Mouse (Mus musculus) cortical plate, adult 2 months (tissue): ENCODE data around the gene Cfap299. TPM values are rescaled to one million over a fixed set of nuclear protein-coding genes. Genes with fewer than 3 reads are reported as not detected.
"Not testable (repeated sequence)": the region's sequence is repeated elsewhere in the genome, so short reads cannot be mapped to it uniquely, and the experiment has no call there.

ENCODE experiments used
- H3K27ac ChIP-seq: fragments of 200-500 bp; 2 replicates; pipeline ENCODE4 v1.5.1; 2012; ENCODE audit warnings: low read length, control low read depth, inconsistent platforms; ENCODE audit not compliant: insufficient read depth
- H3K4me1 ChIP-seq: fragments of 200-500 bp; 2 replicates; pipeline ENCODE4 v1.6.1; 2011; ENCODE audit warnings: low read length; ENCODE audit not compliant: control insufficient read depth, insufficient read depth
- H3K4me3 ChIP-seq: fragments of 200-500 bp; 2 replicates; pipeline ENCODE4 v1.5.1; 2011; ENCODE audit warnings: mild to moderate bottlenecking, low read length, control low read depth; ENCODE audit not compliant: insufficient read depth
- CTCF ChIP-seq: fragments of 200-500 bp; IDR thresholded peaks from 2 replicates; pipeline ENCODE4 v1.5.1; 2011; ENCODE audit warnings: mild to moderate bottlenecking, control low read depth, low read length; ENCODE audit not compliant: insufficient read depth; ENCODE audit errors: extremely low read depth
- POLR2A ChIP-seq: fragments of 200-500 bp; IDR thresholded peaks from 2 replicates; pipeline ENCODE4 v1.6.1; 2011; ENCODE audit warnings: mild to moderate bottlenecking, low read length, control low read depth; ENCODE audit not compliant: insufficient read depth; ENCODE audit errors: extremely low read depth
- polyA plus RNA-seq: library from polyadenylated mRNA; depleted of rRNA; stranded (reverse); fragments of >200 nt; gene quantifications from 2 replicates; pipeline ENCODE4 v1.2.3, GENCODE M21; 2012

The Cfap299 gene
- polyA plus RNA-seq, 1 experiment = 0.69 TPM

DNA sequence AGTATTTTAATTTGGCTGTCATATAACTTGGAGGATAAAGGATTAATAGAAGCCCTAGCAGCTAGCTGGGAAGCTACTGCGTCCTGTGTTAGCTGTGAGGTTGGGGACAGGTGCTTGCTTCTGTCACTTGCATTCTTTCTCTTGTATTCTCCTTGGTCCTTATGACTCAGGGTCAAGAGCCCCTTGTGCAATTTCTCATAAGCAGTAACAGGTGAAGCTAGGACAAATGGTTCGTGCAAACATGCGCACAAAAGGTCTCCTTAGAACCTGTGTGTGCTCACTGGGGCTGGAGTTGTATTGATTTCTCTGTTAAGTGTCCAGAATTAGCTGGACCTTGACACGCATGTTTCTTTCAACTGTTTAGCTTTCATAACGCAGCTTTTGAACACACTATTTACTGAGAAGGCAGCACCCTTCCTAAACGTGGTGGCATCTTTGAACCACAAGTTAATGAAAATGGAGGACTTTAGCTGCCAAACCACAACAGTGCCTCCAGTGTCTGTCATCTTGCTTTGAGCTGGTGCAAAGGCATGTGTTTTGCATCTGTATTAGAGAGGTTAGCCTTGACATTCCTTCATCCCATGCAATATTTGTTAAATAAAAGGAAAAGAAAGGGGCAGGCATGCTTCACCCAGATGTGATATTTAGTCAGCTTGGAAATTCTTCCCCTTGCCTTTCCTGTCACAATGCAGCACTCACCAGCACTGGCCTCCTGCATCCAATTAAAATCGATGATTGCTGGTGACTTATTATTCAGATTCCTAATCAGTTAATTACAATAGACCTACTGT, 223.9 kb downstream of the Cfap299 start:
- no peak overlapping the region for H3K27ac ChIP-seq
- TF ChIP-seq POLR2A (no peak), CTCF (no peak)

DNA sequence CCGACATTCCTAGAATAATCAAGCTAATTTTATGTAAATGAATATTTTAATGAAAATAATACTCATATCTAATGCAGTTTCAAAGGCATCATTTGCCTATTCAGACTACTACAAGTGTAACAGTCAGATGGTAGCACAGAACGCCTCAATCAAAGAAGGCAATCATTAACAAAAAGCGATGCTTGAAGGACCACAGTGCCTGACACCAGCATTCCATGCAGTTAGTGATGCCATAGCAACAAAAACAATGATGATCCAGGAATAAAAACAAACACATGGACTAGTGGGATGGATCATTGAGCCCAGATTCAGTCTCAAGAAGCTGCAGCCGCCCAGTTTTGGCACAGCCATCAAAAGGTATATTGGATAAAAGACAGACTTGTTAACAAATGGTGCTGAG, 232.2 kb downstream of the Cfap299 start:
- TF ChIP-seq CTCF = no peak
- TF ChIP-seq POLR2A = no peak
- Histone ChIP-seq H3K4me1 (no peaks in the 10 kb centered on the region), H3K4me3 (no peak overlapping the region), H3K27ac (no peak overlapping the region)

More for the DNA sequence above, 223.9 kb downstream of the Cfap299 start:
- H3K4me3 ChIP-seq = no peak overlapping the region
- no peaks in the 10 kb centered on the region for H3K4me1 ChIP-seq

DNA sequence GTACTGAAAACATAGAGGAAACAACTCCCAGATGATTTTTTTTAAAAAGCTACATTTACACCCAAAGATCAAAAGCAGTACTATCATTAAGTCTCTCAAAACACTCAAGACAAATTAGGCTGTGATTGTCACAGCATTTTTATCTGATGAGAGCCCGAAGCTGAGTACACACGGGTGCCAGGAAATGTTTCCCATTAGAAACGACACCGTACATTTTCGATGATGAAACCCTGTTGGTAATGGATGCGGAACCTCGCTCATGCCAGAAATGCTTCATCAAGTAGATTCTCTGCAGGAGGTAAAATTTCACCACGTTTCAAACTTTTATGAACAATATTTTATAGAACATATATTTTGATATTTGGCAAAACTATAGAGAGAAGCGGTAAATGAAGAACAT, 233.7 kb downstream of the Cfap299 start:
- no peak overlapping the region for H3K27ac ChIP-seq
- H3K4me3 ChIP-seq = no peak overlapping the region
- TF ChIP-seq POLR2A (no peak), CTCF (no peak)
- H3K4me1 ChIP-seq = no peaks in the 10 kb centered on the region; the same call in 1 of the 2 replicates

DNA sequence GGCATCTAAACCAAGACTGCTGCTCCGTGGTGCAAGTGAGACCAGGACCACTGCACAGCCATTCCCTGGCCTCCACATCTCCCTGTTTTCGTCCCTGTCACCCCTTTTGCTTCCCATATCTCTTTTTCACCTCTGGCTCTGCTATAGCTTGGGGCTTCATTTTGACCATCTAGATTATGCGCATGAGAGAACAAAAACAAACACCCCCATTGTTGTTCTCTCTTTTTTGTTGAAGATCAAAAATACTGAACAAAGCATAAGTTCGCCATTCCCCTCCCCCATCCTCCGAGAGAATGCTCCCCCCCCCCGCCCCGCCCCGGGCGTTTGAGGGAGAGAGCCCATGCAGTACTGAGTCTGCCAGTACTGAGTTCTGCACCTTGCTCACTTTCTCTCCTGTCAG, 234.7 kb downstream of the Cfap299 start:
- Histone ChIP-seq H3K4me3 (no peak overlapping the region), H3K4me1 (no peaks in the 10 kb centered on the region; the same call in 1 of the 2 replicates), H3K27ac (no peak overlapping the region)
- TF ChIP-seq POLR2A (no peak), CTCF (no peak)

DNA sequence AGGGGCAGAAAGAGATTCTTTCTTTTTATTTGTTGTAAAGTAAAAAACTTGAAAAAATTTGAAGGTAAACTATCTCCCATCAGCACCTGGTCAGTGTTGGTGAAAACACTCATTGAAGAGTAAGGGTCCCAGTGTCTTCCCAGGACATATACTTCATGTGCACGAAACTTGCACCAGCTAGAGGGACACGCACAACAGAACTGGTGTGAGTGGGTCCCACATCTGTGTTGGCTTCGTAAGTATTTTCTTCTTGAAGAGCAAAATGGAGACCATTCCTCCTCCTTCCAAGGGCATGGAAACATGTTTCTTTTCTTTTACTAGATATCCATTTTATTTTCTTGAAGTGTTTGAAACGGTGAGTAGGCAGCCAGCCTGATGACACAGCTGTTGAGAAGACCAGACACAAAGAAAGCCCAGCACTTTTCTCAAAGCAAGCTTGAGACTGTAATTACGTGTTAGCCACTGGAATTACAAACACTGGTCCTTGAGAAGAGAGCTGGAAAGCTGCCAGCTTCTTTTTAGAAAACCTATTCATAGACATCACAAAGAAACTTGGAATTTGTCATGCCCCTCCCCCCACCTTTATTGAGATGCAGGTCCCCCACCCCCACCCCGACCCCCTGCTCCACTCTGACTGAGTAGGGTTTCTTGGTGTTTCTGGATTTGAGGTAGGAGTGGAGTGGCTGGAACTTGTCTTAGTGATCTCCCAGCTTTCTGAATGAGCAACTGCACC, 237.5 kb downstream of the Cfap299 start:
- Histone ChIP-seq H3K27ac (no peak overlapping the region), H3K4me3 (no peak overlapping the region), H3K4me1 (no peaks in the 10 kb centered on the region; the same call in 1 of the 2 replicates)
- TF ChIP-seq CTCF (no peak), POLR2A (no peak)

DNA sequence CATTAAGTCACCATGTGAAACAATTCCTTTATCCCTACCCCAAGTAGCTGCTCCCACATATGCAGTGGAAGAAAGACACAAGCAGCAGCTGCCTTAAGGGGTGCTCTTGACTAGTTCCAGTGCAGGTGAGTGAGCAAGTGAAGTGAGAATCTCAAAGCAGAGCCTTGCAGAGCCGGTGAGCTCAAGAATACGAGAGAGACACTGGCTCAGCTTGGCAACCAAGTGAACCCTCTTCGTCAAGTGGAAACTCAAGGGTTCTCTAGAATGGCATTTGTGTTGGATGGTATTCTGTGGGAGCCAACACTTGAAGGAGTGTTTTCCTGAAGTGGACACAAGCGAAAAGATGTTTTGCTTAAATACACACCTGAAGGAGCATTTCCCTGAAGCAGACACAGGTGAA, 239.4 kb downstream of the Cfap299 start:
- no peak overlapping the region for H3K27ac ChIP-seq
- TF ChIP-seq POLR2A (no peak), CTCF (no peak)
- H3K4me1 ChIP-seq = no peaks in the 10 kb centered on the region; the same call in 1 of the 2 replicates

DNA sequence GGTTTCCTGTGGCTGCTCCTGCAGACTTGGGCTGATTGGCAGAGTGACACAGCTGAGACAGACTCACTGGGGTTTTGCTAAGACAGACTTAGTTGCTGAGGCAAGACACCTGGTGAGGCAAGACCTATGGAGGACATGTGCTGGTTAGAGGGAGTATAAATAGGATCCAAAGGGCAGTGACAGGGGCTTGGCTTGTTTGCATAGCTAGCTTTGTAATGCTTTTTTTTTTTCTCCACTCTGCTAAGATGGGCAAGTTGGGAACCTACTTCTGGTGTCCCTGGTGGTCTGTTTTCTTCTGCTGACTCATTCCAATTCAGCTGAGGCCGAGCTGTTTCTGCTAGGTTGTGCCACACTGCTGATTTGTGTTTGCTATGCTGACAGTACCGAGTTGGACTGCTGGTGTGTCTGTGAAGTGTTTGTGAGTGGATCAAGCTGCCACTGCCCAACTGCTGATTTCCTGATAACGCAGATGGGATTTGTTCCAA, 240.0 kb downstream of the Cfap299 start:
- TF ChIP-seq POLR2A (no peak), CTCF (no peak)
- H3K27ac ChIP-seq = no peak overlapping the region
- H3K4me3 ChIP-seq = no peak overlapping the region
- H3K4me1 ChIP-seq = no peaks in the 10 kb centered on the region; the same call in 1 of the 2 replicates

More for the DNA sequence above, 239.4 kb downstream of the Cfap299 start:
- H3K4me3 ChIP-seq = no peak overlapping the region

DNA sequence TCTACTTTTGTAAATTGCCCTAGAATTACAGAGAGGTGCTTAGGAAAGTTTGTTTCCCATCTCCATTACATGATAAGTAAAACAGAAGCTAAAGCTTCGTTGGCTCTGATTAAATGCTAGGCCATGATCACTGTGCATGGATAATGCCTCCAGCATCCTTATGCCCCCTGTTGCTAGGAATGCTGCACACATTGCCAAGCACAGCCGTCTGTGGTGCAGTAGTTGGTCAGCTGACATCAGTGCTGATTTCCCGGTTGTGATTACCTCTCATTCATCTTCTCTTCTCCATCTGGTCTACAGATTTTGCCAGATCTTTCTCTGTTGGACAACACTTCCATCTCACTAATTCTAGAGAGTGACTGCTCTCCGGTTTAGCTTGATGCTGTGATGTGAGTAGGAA, 243.3 kb downstream of the Cfap299 start:
- Histone ChIP-seq H3K27ac (no peak overlapping the region), H3K4me3 (no peak overlapping the region), H3K4me1 (no peaks in the 10 kb centered on the region)
- no peak for TF ChIP-seq POLR2A
- TF ChIP-seq CTCF = no peak

DNA sequence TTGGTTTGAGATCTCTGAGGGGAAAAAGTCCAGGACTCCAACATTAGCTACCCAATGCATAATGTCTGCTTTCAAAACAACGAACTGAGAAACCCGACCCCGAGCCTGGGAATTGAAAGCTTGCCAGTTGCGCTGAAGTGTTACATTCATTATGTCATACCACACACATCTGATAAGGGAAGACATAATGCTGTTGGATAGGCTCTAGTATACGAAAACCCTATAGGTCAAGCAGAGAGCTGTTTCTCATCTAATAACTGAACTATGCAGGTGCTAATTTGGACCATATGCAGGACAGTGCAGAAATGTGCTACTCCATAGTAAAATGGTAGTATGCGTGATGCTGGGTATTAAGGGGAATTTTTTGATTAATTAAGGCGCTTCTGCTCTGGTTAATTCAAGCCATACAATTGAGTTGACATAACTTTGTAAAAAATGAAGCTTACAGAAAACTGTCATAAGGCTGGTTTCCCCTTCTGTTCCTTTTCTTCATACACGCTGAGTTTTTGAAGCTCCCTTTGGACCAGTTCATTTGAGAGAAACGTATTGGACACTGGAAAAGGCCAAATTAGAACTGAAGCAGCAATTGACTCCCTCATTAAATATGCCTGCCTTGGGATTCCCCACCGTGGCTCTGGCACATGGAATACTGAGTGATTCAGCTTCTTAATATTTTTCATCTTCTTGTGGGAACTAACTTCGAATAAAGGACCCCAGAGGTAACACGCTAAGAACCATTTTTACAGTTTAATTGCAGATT, 245.8 kb downstream of the Cfap299 start:
- no peak overlapping the region for H3K4me3 ChIP-seq
- TF ChIP-seq POLR2A (no peak), CTCF (no peak)
- H3K27ac ChIP-seq = no peak overlapping the region
- H3K4me1 ChIP-seq = no peaks in the 10 kb centered on the region

DNA sequence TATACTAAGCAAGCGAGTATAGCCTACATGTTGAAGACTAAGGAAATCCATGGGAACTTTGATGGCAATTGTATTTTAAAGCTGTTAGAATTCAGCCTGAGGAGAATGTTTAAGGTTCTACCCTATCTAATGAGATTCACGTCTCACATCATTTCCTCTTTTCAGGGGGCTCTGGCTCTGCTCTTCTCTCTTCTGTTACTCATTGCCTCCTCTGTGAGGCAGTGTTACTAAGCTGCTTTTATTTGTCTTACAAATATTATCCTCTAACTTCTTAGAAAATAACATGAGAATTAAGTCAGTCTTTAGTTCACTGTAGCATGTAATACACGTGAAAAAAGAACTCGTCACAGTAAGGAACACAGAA, 246.3 kb downstream of the Cfap299 start:
- H3K4me3 ChIP-seq = no peak overlapping the region
- no peak overlapping the region for H3K27ac ChIP-seq
- H3K4me1 ChIP-seq = no peaks in the 10 kb centered on the region
- no peak for TF ChIP-seq CTCF
- TF ChIP-seq POLR2A = no peak

DNA sequence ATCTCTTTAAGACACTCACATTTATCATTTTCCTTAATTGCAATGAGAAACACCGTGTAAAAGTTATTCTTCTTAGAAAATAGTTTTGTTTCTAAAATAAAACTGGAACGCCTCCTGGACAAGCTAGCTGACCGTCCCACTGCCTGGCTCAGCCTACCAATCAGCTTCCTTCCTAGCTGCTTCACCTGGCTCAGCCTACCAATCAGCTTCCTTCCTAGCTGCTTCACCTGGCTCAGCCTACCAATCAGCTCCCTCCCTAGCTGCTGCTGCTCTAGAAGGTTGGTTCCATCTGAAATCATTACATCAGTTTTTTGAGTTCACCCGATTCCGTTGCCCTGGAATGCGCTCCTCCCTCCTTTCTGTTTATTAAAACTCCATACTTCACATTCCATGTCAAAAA, 247.4 kb downstream of the Cfap299 start:
- H3K4me1 ChIP-seq, H3K27ac ChIP-seq, H3K4me3 ChIP-seq: not testable (repeated sequence)
